Mouse (Mus musculus) heart, embryonic 10.5 days (tissue): Measurements from ENCODE around the gene Sufu. TPM values are rescaled to one million over a fixed set of nuclear protein-coding genes. Genes with fewer than 3 reads are reported as not detected.

Experiments used
- DNase-seq: peaks from one replicate; pipeline ENCODE4 v3.0.0-alpha.2; 2017; ENCODE audit warnings: low spot score
- H3K27ac ChIP-seq: fragments of 300-500 bp; sonication (generic); 2 replicates; pipeline ENCODE4 v1.5.1; 2016; ENCODE audit warnings: mild to moderate bottlenecking
- H3K27me3 ChIP-seq: fragments of 300-500 bp; sonication (generic); 2 replicates; pipeline ENCODE4 v1.6.1; 2016; ENCODE audit warnings: mild to moderate bottlenecking; ENCODE audit not compliant: poor library complexity, insufficient read depth, severe bottlenecking
- H3K36me3 ChIP-seq: fragments of 300-500 bp; sonication (generic); 2 replicates; pipeline ENCODE4 v1.6.1; 2016; ENCODE audit warnings: mild to moderate bottlenecking, moderate library complexity
- H3K4me1 ChIP-seq: fragments of 300-500 bp; sonication (generic); 2 replicates; pipeline ENCODE4 v1.6.1; 2016; ENCODE audit warnings: mild to moderate bottlenecking
- H3K4me3 ChIP-seq: fragments of 300-500 bp; sonication (generic); 2 replicates; pipeline ENCODE4 v1.5.1; 2016; ENCODE audit warnings: mild to moderate bottlenecking, moderate library complexity
- H3K9me3 ChIP-seq: fragments of 300-500 bp; sonication (generic); 2 replicates; pipeline ENCODE4 v1.6.1; 2016; ENCODE audit warnings: mild to moderate bottlenecking, moderate library complexity
- WGBS: fragments of 180-500 bp; shearing (Covaris S2); methylation state at CpG from one replicate; pipeline ENCODE4 v1.1.7; 2016; 5-methylcytosine and 5-hydroxymethylcytosine counted together
- polyA plus RNA-seq: library from polyadenylated mRNA; unstranded; fragments of >200 nt; fragmentation: Nextera tagmentation; extraction: Ambion mirVana; gene quantifications from 2 replicates; pipeline ENCODE4 v1.2.1, GENCODE M21; 2016

Sufu gene
- polyA plus RNA-seq, 1 experiment from 2014 or later = 32.8 TPM

GRCm38 (mm10) chr19:46367798-46368590 is 28.7 kb upstream of the Sufu start:
- H3K4me3 ChIP-seq = no peak overlapping the region
- no peaks in the 10 kb centered on the region for H3K27me3 ChIP-seq

GRCm38 (mm10) chr19:46369204-46369603 is 27.5 kb upstream of the Sufu start:
- H3K9me3 ChIP-seq = no peaks in the 10 kb centered on the region
- no peaks in the 10 kb centered on the region for H3K27me3 ChIP-seq
- H3K36me3 ChIP-seq = no peaks in the 10 kb centered on the region; the same call in 1 of the 2 replicates
- DNase-seq = peak; percentile 85
- no peak overlapping the region for H3K27ac ChIP-seq
- WGBS = 17% methylated on average over 4 of the region's 4 CpGs
- peaks cover 3% of the 10 kb centered on the region for H3K4me1 ChIP-seq
- H3K4me3 ChIP-seq = no peak overlapping the region

More at GRCm38 (mm10) chr19:46367798-46368590, 28.7 kb upstream of the Sufu start:
- Histone ChIP-seq H3K9me3 (no peaks in the 10 kb centered on the region), H3K36me3 (no peaks in the 10 kb centered on the region; the same call in 1 of the 2 replicates), H3K4me1 (peaks cover 2% of the 10 kb centered on the region; the same call in 1 of the 2 replicates), H3K27ac (no peak overlapping the region)
- no peak for DNase-seq
- 80% methylated on average over 23 of the region's 23 CpGs for WGBS

GRCm38 (mm10) chr19:46374477-46375088 is 22.1 kb upstream of the Sufu start:
- Histone ChIP-seq H3K9me3 (no peaks in the 10 kb centered on the region), H3K27me3 (no peaks in the 10 kb centered on the region), H3K4me1 (peaks cover 10% of the 10 kb centered on the region), H3K4me3 (no peak overlapping the region), H3K36me3 (peaks cover 37% of the 10 kb centered on the region), H3K27ac (no peak overlapping the region)
- WGBS = 54% methylated on average over 21 of the region's 21 CpGs
- no peak for DNase-seq

- no peaks in the 10 kb centered on the region for H3K27me3 ChIP-seq
- H3K4me1 ChIP-seq = peaks cover 10% of the 10 kb centered on the region
- H3K9me3 ChIP-seq = no peaks in the 10 kb centered on the region
- H3K36me3 ChIP-seq = peaks cover 46% of the 10 kb centered on the region
- 75% methylated on average over 5 of the region's 5 CpGs for WGBS
- DNase-seq = no peak
- H3K4me3 ChIP-seq = no peak overlapping the region
- no peak overlapping the region for H3K27ac ChIP-seq
Observed at GRCm38 (mm10) chr19:46375489-46375888, 21.2 kb upstream of the Sufu start.

- WGBS = 59% methylated on average over 4 of the region's 4 CpGs
- peaks cover 50% of the 10 kb centered on the region for H3K36me3 ChIP-seq
- no peak overlapping the region for H3K27ac ChIP-seq
- peaks cover 10% of the 10 kb centered on the region for H3K4me1 ChIP-seq
- no peaks in the 10 kb centered on the region for H3K9me3 ChIP-seq
- no peak overlapping the region for H3K4me3 ChIP-seq
- H3K27me3 ChIP-seq = no peaks in the 10 kb centered on the region
- DNase-seq = no peak
Observed at GRCm38 (mm10) chr19:46375891-46376290, 20.8 kb upstream of the Sufu start.

- WGBS = 86% methylated on average over 9 of the region's 9 CpGs
- no peak overlapping the region for H3K4me3 ChIP-seq
- H3K27me3 ChIP-seq = no peaks in the 10 kb centered on the region
- no peaks in the 10 kb centered on the region for H3K9me3 ChIP-seq
- H3K36me3 ChIP-seq = peaks cover 95% of the 10 kb centered on the region
- DNase-seq = no peak
- no peak overlapping the region for H3K27ac ChIP-seq
- H3K4me1 ChIP-seq = no peaks in the 10 kb centered on the region
Observed at GRCm38 (mm10) chr19:46382275-46382674, 14.4 kb upstream of the Sufu start.

GRCm38 (mm10) chr19:46389872-46390271 is 6.8 kb upstream of the Sufu start:
- Histone ChIP-seq H3K4me1 (peaks cover 18% of the 10 kb centered on the region), H3K27me3 (no peaks in the 10 kb centered on the region), H3K27ac (no peak overlapping the region), H3K9me3 (no peaks in the 10 kb centered on the region), H3K36me3 (peaks cover 41% of the 10 kb centered on the region), H3K4me3 (no peak overlapping the region)
- no peak for DNase-seq
- 82% methylated on average over 5 of the region's 5 CpGs for WGBS

- Histone ChIP-seq H3K4me3 (no peak overlapping the region), H3K4me1 (peaks cover 27% of the 10 kb centered on the region), H3K27ac (no peak overlapping the region), H3K9me3 (no peaks in the 10 kb centered on the region), H3K36me3 (peaks cover 24% of the 10 kb centered on the region), H3K27me3 (no peaks in the 10 kb centered on the region)
- no peak for DNase-seq
- 64% methylated on average over 4 of the region's 4 CpGs for WGBS
Observed at GRCm38 (mm10) chr19:46392018-46392417, 4.7 kb upstream of the Sufu start.

- Histone ChIP-seq H3K9me3 (no peaks in the 10 kb centered on the region), H3K4me1 (peaks cover 44% of the 10 kb centered on the region), H3K27ac (peak overlapping the region; percentile 92), H3K36me3 (peaks cover 8% of the 10 kb centered on the region), H3K27me3 (no peaks in the 10 kb centered on the region), H3K4me3 (peak overlapping the region; percentile 92)
- no peak for DNase-seq
- 8% methylated on average over 10 of the region's 10 CpGs for WGBS
Observed at GRCm38 (mm10) chr19:46394712-46395108, 2.0 kb upstream of the Sufu start.

- Histone ChIP-seq H3K9me3 (no peaks in the 10 kb centered on the region), H3K36me3 (peaks cover 3% of the 10 kb centered on the region), H3K27ac (peak within 1 kb of the TSS; percentile 93), H3K4me3 (peak within 1 kb of the TSS; percentile 92), H3K4me1 (peaks cover 50% of the 10 kb centered on the region), H3K27me3 (no peaks in the 10 kb centered on the region)
- WGBS = under 1% methylated on average over 51 of the region's 51 CpGs
- DNase-seq = peak; percentile 99
Observed at GRCm38 (mm10) chr19:46395109-46396009, 1.3 kb upstream of the Sufu start, which contains the start of gene Actr1a. Gene Actr1a (minus strand): TSS chr19:46395748.

GRCm38 (mm10) chr19:46396109-46396508 is 587 bp upstream of the Sufu start:
- H3K27me3 ChIP-seq = no peaks in the 10 kb centered on the region
- 14% methylated on average over 8 of the region's 8 CpGs for WGBS
- peaks cover 58% of the 10 kb centered on the region for H3K4me1 ChIP-seq
- H3K4me3 ChIP-seq = peak overlapping the region; percentile 92
- H3K9me3 ChIP-seq = no peaks in the 10 kb centered on the region
- DNase-seq = no peak
- peak overlapping the region; percentile 92; the same call in 1 of the 2 replicates for H3K27ac ChIP-seq
- peaks cover 4% of the 10 kb centered on the region for H3K36me3 ChIP-seq

GRCm38 (mm10) chr19:46397436-46398001 is 823 bp downstream of the Sufu start:
- H3K27me3 ChIP-seq = no peaks in the 10 kb centered on the region
- H3K9me3 ChIP-seq = no peaks in the 10 kb centered on the region
- WGBS = 1% methylated on average over 17 of the region's 19 CpGs
- H3K27ac ChIP-seq = peak overlapping the region; percentile 93
- peak overlapping the region; percentile 92 for H3K4me3 ChIP-seq
- H3K4me1 ChIP-seq = peaks cover 58% of the 10 kb centered on the region
- peaks cover 15% of the 10 kb centered on the region for H3K36me3 ChIP-seq
- no peak for DNase-seq
